In genomic region chr6:114178141-114178540, GRCm38 (mm10) we compare ENCODE assay signal across 17 mouse cellular contexts.
"Had no signal": no experiment of that assay in that cellular context is flagged by ENCODE, and none has a peak within 500 bp of the region (broad histone marks: within the 10 kb centered on the region; RNA-seq: fewer than 3 reads in every experiment).

No protein-coding gene starts in this region.

- ATAC-seq: hindbrain, embryonic 16.5 days; inflammation-experienced regulatory T-cells, adult 6 months; intestine, embryonic 15.5 days; intestine, postnatal 0 days had no signal

- DNase-seq: gastrocnemius, adult 2 months; gastrocnemius, postnatal 10 days; gastrocnemius, postnatal 25 days; heart, adult 18-20 months; heart, postnatal 10 days; heart, postnatal 4 days; kidney, adult 18-20 months; kidney, adult 8-10 months; kidney, postnatal 10 days; kidney, postnatal 25 days; kidney, postnatal 4 days; liver; liver, embryonic 13.5 days had no signal
